Mouse (Mus musculus) C3H10T1/2 (cell line): ENCODE results near the gene Lpp. TPM values are rescaled to one million over a fixed set of nuclear protein-coding genes. Genes with fewer than 3 reads are reported as not detected.

Source experiments
- polyA plus RNA-seq, 2 experiments: library from polyadenylated mRNA; unstranded; fragments of >200 nt; fragmentation: generic; extraction: Trizol; gene quantifications; one replicate each; pipeline ENCODE4 v1.2.1; 2012; ENCODE audit warnings: missing spikeins in 2 of 2

The Lpp gene
- 1 to 10 TPM; 1.2 to 5.9 TPM for polyA plus RNA-seq

GRCm38 (mm10) chr16:24392651-24393555, at the start of gene Lpp:
Lpp (plus strand) TSS chr16:24393507.

